Mouse (Mus musculus): ENCODE measurements around the gene Pdcd1lg2.

DNA sequence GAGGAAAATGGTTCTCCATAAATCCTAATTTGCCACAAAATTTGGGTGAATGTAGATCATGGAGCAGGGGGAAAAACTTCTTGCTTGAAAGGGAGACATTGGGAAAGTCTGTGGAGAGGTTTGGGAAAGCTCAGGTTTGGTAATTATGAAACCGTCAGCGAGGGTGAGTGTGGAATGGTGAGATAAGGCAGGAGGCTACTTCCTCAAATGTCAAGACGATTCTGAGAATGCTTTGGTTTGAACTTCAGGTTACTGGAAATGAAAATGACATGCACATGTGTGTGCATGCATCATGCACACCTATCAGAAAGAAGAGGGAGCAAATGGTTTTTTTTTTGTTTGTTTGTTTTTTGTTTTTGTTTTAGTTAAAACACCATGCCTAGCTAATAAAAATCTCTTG lies 10.3 kb upstream of the Pdcd1lg2 start:
- no peak for TF ChIP-seq CTCF (IDR thresholded peaks at IDR 0.05; ENCODE audit: borderline replicate concordance, control insufficient read depth, extremely low read depth, insufficient read depth, low read length, poor library complexity)
- no peak for TF ChIP-seq POLR2A (IDR thresholded peaks at IDR 0.05; ENCODE audit: control insufficient read depth, extremely low read depth, insufficient read depth, low read length, poor library complexity)

Measured in thymus, adult 2 months (tissue).